Mouse (Mus musculus): ENCODE measurements at regions not wholly inside any gene's neighbourhood (a gene's known extent, or its start where the extent isn't known, plus 50 kb on each side); places are given as distances from the start of the nearest gene placed in this dataset.

DNA sequence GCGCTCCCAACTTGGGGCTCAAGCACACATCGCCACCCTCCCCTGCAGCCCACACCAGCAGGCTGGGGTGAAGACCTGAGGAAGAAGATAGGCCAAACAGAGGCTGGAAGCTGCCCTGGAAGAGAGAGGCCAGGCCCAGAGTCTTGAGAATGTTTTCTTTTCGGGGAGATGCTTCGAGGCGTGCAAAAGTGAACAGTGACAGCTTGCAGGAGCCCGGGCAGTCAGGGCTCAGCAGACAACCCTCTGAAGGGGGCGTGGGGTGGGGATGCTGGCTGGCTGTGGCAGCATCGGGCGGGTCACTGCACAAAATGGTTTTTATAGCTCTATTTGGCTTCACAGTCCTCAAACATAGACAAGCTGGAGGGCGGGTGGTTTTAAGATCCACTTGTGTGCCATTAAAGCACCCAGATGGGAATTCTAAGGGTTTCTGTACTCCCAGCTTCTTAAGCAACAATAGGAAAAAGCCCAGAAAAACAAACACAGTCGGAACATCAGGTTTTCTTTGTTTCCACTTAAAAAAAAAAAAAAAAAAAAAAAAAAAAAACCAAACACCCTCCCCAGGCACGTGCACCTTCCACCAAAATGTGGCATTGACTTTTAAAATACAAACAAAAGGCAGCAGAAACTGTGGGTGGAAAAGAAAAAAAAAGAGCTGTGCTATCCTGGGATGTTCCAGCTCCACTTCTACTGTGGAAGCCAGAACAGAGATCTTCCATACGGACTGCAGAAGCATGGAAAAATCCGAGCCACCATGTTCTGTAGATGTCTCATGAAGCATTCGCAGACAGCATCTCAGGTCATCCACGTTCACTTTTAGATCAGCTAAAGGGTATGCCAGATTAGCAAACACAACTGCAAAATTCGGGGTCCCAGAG lies 123.5 kb downstream of the Ly86 start:
- no peak for DNase-seq (ENCODE audit: low read depth)

DNA sequence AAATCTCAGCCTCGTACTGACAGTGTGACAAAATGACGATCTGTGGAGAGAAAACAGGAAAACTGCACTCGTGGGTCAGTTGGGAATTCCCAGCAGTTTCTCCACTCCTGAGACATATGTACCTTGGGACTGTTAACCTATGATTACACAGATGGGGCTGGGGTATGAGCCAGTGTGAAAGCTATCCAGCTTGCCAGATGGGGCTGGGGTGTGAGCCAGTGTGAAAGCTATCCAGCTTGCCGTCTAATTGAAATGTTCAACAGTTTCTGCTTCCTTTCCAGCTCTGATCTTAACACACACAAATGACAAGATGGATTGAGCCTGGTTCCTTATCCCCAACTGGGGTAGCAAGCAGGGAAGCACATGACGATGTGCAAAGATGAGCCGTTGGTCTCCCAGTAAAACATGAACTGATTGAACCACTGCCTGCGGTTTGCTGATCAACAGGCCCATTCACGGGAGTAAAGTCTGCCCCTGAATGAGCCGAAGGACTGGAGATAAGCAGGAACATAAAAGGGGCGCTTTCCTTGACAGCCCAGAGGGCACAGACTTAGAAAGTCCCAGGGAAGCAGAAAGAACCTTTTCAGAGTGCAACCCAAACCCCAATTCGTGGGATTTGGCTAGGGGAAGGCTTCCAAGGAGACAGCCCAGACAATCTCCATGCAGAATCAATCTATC lies 125.4 kb downstream of the Ly86 start:
- DNase-seq (ENCODE audit: low read depth), result no peak

DNA sequence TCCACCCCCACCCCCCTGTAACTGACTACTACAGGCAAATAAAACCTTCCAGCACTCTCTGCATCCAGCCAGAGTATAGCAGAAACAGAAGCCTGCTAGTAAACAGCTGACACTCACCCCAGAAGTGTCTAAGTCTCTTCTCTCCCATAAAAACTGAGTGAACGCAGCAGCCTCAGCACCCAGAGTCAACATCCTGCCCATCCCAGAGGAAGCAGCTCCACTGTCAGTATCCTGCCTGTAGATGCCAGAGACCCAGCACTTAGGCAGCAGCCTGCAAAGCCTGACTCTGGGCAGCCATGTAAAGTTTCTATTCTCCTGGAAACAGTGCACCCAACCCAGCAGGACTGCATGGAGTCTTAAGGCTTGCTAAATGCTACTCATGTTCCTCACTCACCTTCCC lies 128.4 kb downstream of the Ly86 start:
- no peak for DNase-seq (ENCODE audit: low read depth)

DNA sequence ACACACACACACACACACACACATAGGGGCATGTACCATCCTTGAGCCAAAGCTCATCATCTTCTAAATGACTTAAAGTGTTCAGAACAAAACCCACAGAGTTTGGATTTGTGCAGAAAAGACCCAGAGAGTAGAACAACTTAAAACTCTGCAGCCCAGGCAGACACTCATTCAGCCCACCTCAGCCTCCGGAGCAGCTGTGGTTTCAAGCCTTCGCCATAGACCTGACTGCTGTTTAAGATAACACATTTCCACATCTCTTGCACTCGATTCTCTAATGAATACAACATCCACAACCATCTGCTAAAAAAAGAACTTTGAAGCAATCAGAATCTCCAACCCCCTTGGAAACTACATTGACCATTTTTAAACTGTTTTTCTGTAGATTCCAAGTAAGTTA lies 130.8 kb downstream of the Ly86 start:
- DNase-seq (ENCODE audit: low read depth), result no peak

DNA sequence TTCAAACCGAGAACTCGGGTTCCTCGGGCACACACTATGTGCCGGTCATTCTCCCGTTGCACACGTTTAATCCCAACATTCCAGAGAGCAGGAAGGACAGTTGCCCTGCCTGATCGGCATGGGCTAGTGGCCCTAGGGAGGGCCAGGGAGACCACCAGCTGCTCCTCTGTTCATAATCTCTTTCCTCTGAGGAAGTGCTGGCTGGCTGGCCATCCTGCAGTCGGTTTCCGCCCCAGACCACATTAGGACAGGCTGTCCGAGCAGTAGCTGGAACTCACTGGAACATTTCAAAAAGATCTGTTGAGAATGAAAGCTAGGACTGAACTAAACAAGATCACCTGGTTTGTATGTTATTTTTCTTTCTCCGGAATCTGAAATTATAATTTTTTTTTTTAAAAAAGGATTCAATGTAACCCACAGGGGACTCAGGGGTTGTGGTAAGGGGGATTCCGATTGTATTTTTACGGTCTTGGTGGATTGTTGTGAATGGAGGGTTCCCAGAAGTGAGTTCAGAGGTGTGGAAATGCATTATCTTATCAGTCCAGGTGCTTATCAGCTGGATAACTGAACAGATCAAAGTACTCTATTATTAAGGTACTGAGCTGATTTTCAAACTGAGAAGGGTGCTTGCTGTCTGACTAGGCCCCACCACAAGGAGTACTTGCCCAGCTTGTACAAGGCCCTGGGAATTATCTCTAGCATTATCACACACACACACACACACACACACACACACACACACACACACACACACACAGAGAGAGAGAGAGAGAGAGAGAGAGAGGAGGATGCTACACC lies 131.4 kb downstream of the Ly86 start:
- no peak for DNase-seq (ENCODE audit: low read depth)

DNA sequence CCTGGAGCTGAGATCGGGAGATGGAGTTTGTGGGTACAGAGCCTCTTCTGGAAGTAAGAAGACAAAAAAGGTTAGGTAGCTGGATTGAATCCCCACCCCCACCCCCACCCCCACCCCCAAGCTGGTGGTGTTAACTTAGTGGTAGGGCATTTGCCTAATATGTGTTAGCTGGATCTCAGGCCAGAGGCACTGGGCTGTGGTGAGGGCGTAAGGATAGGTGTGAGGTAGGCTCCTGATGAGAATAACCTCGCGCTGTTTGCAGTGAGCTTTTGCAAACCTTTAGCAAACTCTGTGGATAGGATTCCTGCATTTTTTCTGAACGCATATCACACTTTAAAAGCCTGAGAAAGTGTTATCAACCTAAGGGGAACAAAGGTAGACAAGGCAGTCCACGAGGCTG lies 132.3 kb downstream of the Ly86 start:
- DNase-seq (ENCODE audit: low read depth), result no peak

DNA sequence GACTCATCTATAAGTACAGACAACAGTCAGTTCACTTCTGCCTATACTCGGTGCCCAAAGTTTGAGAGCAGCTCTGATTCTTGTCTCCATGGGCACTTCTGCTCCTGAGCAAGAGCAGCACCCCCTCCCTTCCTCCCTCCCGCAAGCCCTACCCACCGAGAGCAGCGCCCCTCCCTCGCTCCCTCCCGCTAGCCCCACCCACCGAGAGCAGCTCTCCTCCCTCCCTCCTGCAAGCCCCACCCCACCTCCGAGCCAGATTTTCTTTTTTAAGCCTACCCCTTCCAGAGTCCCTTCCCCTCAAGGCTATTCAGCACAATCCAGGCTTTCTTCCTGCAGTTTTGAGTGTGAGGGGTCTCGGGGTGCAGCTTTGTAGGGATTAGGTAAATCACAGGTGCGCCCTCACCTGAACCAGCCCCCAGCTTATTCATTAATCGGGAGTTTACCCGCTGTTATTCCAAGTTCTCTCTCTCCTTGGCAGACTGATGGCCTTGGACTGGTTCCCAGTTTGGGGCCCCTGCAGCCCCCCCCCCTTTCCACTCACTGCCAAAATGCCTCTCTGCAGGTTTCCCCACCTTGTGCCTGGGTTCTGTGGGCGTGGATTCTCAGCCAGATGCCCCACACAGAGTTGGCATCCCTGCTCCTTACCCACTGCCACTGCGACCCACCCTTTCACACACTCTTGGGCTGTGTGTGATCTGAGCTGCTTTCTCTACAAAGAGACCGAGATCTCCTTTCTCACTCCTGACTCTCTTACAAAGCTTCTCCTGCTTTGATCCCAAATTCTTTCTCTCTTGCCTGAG lies 132.9 kb downstream of the Ly86 start:
- DNase-seq (ENCODE audit: low read depth), result peak; percentile 64

DNA sequence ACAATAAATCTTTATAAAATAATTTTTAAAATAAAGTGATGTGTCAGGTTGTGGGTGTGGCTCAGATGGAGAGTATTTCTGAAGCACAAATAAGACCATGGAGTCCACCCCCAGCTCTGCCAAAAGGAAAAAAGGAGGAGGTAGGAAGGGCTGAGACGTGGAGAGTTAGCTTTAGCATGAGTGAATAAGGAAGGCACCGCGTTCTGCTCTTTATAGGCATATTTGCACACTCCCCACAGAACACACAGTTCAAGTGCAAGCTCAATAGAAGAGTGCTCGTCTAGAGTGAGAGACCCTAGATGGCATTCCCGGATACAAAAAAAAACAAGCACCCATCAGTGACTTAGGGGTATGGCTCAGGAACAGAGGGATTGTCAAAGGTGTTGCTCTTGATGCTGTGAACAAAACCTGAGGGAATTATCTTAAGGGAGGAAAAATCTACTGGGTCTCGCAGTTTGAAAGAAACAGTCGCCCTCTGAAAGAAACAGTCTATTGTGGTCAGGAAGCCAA lies 134.2 kb downstream of the Ly86 start:
- DNase-seq (ENCODE audit: low read depth), result no peak

DNA sequence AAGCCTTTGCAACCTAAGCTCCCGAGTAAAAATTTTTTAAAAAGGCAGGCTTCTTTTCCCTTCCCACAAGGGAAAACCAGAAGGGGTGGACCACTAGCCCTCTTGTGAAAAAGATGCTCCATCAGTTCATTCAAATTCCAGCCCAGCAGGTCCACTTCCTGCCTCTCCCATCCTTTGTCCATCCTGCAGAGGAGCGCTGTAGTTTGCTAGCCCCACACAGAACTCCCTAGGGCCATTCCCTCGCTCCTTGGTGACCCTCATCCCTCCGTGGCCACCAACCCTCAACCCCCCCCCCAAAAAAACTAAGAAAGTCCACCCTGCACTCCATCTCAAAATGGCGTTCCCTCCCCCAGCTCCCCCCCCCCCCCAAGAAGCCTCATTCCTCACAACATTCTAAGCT lies 136.5 kb downstream of the Ly86 start:
- DNase-seq (ENCODE audit: low read depth), result no peak

DNA sequence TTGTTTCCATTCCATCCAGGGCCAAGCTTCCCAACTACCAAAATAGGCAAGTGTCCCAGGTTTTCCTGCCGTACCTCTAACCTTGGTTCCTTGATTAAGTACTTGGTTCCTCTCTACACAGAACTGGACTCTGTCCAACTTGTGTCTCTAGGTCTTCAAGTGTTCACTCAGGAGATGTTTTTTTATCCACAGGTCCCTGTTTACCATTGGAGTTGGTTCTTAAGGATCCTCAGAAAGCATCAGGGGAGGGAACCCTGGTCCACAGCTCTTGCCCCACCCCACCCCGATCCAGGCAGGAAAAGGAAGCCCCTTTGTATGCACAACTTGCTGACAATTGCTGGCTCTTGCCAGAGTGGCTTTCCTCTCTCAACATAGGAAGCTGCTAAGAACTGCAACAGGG lies 137.0 kb downstream of the Ly86 start:
- no peak for DNase-seq (ENCODE audit: low read depth)

DNA sequence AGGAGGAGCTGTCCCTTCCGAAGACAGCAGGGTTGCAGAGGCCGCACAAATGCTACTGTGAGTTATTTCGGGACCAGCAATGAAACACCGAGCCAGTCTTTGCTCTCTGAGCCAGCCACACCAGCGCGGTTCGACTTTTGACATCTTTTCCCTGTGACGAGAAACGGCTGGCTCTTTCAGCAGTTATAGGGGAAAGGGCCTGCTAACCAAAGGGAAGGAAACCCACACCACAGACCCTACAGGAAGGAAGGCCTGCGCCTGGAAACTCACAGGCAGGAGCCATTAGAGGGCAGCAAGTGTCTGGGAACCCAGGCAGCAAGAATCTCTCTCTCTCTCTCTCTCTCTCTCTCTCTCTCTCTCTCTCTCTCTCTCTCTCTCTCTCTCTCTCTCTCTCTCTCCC lies 137.6 kb downstream of the Ly86 start:
- peak; percentile 48 for DNase-seq (ENCODE audit: low read depth)

DNA sequence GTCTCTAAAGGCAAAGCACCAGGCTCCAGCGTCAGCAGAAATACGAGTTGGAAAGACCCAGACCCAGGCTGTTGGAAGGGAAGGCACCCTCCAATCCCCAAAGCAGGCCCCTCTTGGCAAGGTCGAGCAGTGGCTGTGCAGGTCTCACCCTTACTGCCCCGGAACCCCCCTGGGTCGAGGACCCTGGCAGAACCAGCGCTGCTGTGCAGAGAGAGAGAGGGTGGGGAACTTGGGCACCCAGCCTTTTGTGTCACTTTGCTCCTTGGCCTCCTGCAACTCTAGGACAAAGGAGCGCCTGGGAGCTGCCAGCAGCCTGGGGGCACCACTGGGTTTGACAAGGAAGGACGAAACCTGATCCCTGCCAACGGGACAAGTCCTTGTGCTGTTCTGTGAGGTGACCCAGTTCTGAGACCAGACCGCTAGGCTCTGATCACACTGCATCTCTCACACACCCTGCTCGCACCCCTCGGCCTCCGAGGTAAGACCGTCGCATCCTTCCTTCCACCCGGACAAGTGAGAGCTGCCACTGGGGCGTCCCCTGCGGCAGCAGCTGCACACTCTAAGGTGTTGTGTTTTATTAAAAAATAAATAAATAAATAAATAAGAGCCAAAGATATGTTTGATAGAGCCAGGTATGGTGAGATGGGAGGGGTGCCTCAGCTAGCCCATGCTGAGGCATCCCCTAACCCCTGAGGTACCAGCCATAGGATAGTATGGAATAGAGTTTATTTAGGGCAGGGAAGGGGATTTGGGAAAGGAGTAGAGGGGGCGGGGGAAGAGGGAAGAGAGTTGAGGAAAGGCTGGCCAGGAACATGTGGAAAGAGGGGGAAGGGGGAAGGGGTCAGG lies 138.2 kb downstream of the Ly86 start:
- peak; percentile 23 for DNase-seq (ENCODE audit: low read depth)

DNA sequence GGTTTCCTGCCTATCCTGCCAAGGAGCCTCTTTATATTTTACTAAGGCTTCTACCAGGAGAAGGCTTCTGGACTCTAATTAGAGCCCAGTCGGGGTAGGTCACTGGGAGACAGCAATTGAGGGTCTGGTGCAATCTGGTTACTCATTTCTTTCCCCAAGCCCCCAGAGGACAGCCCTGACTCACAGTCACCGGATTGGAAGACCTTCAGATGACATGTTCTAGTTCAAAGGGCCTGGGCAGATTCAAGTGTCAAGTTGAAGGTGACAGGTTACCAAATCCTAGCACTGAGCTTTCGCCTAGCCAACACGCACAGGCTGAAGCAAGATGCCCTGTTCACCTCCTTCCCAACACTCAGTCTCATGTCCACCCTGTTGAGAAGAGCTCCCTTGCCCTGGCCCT lies 139.6 kb downstream of the Ly86 start:
- DNase-seq (ENCODE audit: low read depth), result no peak

DNA sequence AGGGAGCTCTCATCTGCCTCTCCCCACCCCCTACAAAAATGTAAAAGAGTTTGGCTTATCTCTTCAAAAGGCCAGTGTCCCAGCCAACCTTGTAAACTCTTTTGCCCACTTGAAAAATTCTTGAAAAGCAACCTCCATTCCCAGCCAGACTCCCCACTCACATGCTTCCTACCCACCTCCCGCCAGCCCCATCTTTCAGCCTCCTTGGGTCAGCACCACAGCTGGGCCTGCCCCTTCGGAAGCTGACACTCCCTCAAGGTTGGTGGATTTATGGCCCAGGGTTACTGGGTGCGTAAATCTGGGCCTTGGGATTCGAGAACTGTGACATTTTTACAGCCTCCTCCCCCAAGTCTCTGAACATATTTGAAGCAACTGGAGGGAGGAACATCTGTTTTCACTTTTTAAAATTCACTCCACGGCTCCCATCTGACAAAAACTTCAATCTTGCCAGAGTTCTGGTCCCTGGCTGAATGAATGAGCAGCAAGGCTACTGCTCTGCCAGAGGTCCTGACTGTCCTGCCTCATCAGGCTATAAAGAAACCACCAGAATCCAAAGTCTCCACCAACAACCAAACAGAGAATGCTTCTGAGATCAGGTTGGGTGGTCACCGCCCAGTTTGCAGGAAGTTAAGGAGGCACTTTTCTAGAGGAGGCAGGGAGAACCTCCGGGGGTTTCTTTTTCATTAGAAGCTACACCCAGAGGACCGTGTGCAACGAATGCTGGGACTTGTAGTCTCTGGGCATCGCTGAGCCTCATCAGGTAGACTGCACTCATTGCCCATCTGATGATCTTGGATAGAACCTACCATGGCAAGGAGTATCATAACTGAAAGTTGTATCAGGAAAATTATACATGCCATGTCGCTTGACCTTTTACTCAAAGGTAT lies 147.3 kb downstream of the Ly86 start:
- no peak for DNase-seq (ENCODE audit: low read depth)

DNA sequence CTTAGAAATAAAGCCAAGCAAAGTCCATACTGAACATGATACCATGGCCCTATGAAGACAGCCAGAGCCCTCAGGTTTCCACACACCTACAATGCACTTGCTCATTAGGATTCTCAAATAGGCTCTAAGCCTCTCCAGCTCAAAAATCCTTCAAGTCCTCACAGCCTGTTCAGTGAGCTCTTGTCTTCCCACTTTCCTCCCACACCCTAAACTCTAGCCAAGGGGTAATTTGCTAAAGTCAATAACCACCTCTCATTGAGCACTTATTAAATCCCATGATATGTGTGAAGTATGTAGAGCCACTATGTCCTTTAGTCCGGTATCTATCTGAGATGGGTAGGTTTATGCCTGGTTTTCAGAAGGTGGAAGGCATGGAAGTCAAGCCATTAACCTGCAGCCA lies 148.3 kb downstream of the Ly86 start:
- DNase-seq (ENCODE audit: low read depth), result no peak

DNA sequence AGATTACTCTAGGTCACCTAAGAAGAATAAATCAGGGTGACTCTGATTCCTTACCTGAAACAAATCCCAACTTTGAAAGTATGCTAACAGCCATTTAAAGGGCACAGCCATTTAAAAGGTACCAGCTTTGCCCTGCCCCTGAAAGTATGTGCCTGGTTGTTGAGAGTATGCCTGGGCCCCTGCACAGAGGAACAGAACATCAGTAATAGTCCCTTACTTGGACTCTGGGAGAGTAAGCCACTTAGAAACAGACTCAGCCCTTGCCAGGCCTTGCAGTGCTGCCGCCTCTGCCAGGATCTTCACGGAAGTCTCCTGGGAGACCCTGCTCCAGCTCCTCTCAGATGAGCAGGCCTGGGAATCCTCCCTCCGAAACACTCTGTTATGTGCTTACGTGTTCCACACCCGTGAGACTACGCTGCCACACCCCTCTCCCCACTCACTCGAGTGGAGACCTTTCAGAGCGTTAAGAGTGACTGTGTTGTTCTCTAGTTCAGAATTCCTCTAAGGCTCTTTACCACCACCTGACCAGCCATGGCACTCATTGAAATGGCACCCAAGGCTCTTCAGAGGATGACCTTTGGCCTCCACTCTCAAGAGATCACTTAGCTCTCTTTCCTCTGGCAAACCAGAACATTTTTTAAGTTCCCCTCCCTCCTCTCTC lies 150.4 kb downstream of the Ly86 start:
- no peak for DNase-seq (ENCODE audit: low read depth)

DNA sequence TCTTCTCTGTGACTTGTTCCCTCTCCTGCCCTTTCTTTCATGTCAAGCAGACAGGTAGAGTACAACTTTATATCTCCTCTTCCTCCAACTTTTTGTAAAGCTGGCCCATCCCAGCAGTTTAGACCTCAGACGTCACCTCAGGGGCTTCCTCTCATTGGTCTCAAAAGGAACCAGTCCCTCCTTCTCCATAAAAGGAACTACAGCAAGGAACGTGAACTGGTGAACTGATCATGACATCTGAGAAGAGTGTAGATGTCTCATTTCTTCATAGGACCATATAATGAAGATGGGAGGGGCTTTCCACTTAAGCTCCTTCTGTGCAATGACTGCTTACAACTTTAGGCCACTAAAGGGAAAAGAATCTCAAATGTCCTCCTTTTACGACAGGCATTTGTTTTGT lies 153.0 kb downstream of the Ly86 start:
- no peak for DNase-seq (ENCODE audit: low read depth)

DNA sequence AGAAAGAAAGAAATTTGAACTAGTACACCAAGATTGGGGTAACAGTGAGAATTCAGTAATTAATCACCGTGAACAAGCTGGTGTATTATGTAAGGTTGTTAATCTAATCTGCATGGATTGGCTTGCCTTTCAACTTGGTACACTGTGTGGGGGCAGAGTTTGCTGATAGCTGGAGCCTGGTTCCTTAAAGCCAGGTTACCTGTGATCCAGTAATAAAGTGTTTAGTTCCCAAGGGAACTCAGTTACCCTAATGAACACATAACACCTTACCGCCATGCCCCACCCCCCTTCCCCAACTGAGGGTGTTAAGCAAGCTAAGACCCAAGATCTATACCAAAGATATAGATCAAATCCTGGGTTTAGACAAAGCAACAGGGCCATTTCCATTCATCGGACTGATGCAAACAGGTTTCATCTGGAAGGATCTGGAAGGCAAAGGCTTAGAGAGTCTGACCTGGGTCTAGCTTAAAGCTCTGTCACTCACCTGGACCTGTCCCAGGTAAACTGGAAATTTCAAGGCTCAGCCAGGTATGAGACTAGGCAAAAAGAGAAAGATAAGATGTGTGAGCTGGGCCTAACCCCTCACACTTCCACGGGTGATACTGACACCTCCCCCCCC lies 155.8 kb downstream of the Ly86 start:
- DNase-seq (ENCODE audit: low read depth), result no peak

DNA sequence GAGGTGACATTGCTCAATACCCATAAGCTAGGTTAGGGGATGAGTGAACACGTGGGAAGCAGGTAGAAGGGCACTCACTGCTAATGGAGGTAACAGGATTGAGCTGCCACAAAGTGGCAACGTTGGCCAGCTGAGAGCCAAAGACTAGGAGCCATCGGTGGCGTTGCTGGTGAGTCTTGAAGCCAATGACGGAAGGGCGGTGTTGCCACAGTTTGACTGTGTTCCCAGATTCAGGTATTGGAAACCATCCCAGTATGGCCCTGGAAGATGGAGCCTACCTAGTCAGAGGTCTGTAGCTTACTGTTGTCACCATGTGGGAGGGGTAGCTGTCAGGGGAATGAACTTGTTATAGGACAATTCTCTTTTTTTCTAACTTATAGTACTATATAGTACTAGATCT lies 158.4 kb downstream of the Ly86 start:
- no peak for DNase-seq (ENCODE audit: low read depth)

All from naive thymus-derived CD4-positive, alpha-beta T cell, adult 2 months (primary cell).